Mouse (Mus musculus) liver, embryonic 14.5 days (tissue): ENCODE measurements around the gene Rxra.

Experiments used
- CTCF ChIP-seq: IDR thresholded peaks from 2 replicates; pipeline ENCODE4 v1.5.1; 2016; ENCODE audit warnings: antibody characterized with exemption, low read depth, control low read depth
- EP300 ChIP-seq: IDR thresholded peaks from 2 replicates; pipeline ENCODE4 v1.6.1; 2016; ENCODE audit warnings: antibody characterized with exemption, low read depth

DNA sequence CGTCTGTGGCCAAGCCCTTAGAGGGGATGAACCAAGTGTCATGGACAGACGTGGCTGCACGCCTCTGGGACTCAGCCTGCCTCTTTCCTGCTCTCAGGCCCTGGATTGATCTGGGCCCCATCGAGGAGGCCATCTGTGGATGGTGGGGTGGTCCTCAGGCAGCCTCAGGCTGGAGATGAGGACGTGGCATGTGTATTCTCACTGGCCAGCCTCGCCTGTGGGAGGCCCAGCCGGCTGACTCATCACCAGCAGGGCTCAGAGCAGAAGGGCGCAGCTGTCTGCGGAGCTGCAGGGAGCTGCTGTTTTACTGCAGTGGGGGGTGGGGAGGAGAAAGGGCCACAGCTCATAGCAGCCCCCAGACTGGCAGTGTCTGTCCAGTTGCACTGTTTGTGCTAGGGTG is 126.3 kb downstream of the Rxra start:
- TF ChIP-seq EP300 (no peak), CTCF (no peak)
